Mouse (Mus musculus) testis, postnatal 14 days (tissue): ENCODE data around the gene Proser1.

Source experiments
- DNase-seq: peaks from one replicate; pipeline ENCODE4 v3.0.0; 2021; ENCODE audit warnings: low spot score

Proser1 gene

GRCm38 (mm10) chr3:53463046-53463764, at the start of gene Proser1, which contains the start of gene Nhlrc3:
TSS of gene Proser1 (plus strand) at chr3:53463666.
TSS of gene Nhlrc3 (minus strand) at chr3:53463332.
- DNase-seq, result peak; percentile 96

DNA sequence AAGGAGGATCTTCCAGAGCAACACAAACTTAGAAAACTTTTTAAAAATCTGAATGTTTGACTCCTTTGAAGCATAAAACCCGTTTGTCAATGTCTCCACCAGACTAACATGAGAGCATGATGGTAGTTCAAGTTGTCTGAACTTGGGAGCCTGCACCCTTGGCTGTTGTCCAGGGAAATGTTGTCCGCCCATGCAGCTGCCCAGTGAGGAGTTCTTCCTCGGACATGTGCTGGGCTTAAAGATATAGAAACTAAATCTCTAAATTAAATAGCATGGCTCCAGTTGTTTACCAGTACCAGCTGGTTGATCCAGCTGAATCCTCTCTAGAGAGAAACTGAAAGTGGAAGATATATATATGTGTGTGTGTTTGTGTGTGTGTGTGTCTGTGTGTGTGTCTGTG, 49.5 kb upstream of the Proser1 start:
- no peak for DNase-seq

DNA sequence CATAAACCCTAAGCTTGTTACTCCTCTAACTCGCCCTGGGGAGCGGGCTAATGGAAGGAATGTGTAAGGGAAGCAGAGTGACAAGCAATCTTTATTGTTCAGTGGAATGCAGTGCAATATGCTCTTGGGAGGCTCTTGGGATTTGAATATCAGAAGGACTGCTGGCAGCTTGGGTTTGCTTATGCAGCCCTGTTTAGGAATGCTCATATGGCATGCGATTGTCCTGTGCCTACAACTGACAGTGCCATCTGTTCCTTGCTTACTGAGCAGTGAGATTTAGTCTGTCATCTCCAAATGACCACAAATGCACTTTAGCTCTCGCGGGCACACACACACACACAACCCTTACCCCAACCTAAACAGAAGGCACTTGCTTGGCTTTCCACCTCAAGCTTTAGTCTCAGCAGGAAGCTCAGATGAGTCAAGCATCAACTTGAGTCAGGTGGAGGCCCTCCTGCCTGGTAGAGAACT, 47.4 kb upstream of the Proser1 start:
- no peak for DNase-seq

DNA sequence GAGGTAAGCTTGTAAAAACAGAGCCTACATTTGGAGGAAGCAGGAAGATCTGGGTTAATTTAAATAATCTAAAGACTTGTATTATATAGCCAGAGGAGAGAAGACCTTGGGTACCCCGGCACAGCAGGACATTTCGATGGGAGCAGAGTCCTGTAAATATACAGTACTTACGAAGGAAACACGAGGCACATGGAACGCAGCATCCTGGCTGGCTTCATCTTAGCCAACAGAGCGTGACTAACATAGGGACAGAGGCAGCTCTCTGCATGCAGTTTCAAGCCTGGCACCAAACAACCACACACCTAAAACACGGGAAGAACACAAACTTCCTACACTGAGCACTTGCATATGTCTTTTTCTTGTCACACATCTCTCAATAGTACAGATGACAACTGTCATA, 45.8 kb upstream of the Proser1 start:
- DNase-seq, result no peak

GRCm38 (mm10) chr3:53421656-53422055, 41.8 kb upstream of the Proser1 start:
- DNase-seq, result no peak

- DNase-seq, result no peak
Measured at GRCm38 (mm10) chr3:53422691-53423090, 40.8 kb upstream of the Proser1 start.

DNA sequence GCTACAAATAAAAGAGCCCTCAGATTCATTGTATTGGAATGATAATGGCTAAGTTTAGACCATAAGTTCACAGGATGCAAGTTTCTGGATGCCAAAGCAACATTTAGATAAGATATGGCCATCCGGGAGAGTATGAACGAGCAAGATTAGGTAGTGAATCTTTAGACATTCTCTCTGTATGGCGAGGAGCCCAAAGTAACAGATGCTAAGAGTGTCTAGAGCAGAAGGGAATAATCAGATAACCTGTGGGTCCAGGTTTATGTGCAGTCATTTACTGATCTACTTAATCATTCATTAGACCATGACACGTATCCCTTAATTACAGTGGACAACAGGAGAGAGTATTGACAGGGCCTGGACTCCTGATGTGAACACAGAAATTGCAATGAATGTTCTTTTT, 39.9 kb upstream of the Proser1 start:
- no peak for DNase-seq

- no peak for DNase-seq
Measured at GRCm38 (mm10) chr3:53434610-53435009, 28.9 kb upstream of the Proser1 start.

- DNase-seq, result no peak
Measured at GRCm38 (mm10) chr3:53436550-53436949, 26.9 kb upstream of the Proser1 start.

- DNase-seq, result no peak
Measured at GRCm38 (mm10) chr3:53445540-53445939, 17.9 kb upstream of the Proser1 start.

- DNase-seq, result no peak
Measured at GRCm38 (mm10) chr3:53446801-53447200, 16.7 kb upstream of the Proser1 start.

DNA sequence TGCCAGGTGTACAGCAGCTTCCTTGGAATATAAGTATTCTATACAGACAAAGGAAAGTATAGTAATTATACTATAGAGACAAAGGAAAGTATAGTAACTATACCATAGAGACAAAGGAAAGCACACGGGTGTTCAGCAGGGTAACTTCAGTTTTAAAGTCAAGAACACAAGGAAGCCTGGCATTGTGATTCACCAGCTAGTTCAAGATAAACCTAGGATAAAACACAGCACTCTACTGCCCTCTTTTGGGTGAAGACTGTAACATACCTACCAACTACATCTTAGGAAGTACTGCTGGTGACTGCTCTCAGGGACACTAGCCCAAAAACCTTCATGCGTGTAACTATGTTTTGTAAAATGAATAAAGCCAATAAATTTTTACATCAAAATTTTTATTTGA, 15.3 kb upstream of the Proser1 start:
- no peak for DNase-seq

GRCm38 (mm10) chr3:53450666-53451065, 12.8 kb upstream of the Proser1 start:
- DNase-seq, result peak; percentile 2

DNA sequence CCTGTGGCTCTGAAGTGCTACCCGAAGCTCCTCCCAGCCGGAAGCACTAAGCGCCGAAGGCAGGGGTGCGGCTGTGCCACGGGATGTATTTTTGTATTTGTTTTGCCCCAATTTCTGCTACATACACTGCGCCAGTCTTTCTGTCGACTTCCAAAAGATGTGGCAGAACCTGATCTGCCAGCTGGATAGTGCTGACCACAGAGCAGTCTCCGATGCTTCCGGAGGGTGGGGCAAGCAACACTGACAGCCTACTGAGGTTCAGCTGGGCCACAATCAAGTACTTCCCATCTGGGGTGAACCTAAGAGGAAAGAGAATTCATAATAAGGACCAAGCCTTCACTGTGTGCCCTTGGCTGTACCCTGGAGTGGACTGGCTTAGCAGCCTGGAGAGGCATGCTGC, 11.1 kb upstream of the Proser1 start:
- DNase-seq, result peak; percentile 2

DNA sequence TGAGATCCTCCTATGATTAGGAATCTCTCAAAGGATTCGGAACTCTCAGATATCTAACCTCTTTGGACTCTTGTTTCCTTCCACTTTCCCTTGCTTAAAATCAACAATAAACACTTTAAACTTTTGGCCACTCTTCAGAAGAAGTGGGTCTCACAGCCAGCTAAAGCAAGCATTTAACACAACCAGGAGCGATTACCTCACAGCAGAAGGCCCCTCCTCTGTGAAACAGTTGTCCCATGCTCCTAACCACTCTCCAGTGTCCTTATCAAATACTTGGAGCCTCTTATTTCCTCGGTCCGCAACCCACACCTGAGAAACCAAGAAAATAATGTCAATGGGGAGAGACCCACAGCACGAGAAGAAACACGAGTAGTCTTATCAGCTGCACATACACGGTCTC, 10.1 kb upstream of the Proser1 start:
- DNase-seq, result no peak

- DNase-seq, result no peak
Measured at GRCm38 (mm10) chr3:53454005-53454404, 9.5 kb upstream of the Proser1 start.

- DNase-seq, result peak; percentile 42
Measured at GRCm38 (mm10) chr3:53454561-53454960, 8.9 kb upstream of the Proser1 start.

GRCm38 (mm10) chr3:53454984-53455383, 8.5 kb upstream of the Proser1 start:
- DNase-seq, result no peak

GRCm38 (mm10) chr3:53457750-53458149, 5.7 kb upstream of the Proser1 start:
- no peak for DNase-seq

DNA sequence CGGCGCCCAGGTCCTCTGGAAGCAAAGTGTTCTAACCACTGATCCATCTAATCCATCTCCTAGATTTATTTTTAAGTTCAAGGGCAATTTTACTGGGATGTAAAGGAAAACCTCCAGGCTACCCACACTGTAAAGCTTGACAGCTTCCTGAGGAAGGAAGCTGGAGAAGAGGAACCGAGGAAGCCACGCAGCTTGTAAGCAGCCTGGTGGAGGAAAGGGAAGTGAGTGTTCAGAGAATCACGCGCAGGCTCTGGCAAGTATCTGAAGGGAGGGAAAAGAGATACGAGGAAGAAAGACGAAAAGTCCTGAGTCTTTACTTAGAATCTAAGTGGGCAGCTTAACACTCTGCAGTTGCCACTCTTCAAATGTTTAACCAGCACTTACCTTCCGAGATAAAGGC, 3.4 kb upstream of the Proser1 start:
- no peak for DNase-seq

DNA sequence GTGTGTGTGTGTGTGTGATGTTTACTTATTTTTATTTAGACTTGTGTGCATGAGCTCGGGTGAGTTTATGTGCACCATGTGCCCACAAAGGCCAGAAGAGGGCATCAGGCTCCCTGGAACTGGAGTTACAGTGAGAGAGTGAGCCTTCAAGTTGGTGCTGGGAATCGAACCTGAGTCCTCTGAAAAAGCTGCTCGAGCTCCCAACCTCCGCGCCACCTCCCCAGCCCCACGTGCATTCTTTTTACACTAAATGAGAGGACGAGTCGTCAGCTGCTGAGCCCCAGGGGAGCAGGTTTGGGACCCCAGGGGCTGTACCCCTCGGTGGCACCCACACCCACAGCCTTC, 793 bp upstream of the Proser1 start:
- no peak for DNase-seq

DNA sequence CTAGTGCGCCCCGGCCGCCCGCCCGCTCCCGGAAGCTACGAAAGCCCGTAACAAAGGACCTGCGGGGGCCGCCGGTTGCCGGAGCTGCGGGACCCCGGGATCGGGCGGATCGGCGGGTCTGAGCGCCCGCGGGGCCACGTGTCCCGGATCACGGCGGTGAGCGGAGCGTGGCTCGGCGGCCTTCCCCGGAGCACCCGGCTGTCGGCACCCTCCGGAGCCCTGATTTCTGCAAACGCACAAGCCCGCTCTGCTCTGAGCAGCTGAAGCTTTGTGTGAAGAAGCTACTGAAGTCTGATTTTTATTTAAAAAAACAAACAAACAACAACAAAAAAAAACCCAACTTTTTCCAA, 274 bp downstream of the Proser1 start:
- DNase-seq, result no peak

GRCm38 (mm10) chr3:53464146-53464698, 756 bp downstream of the Proser1 start:
- no peak for DNase-seq

GRCm38 (mm10) chr3:53465330-53465729, 1.9 kb downstream of the Proser1 start:
- DNase-seq, result no peak
